Mouse (Mus musculus) embryo, embryonic 10 days (tissue): ENCODE data around the gene Timp3.

ENCODE experiments used
- DNase-seq: peaks from one replicate; pipeline ENCODE4 v3.0.0-alpha.2; 2015; ENCODE audit warnings: low spot score

Gene Timp3

DNA sequence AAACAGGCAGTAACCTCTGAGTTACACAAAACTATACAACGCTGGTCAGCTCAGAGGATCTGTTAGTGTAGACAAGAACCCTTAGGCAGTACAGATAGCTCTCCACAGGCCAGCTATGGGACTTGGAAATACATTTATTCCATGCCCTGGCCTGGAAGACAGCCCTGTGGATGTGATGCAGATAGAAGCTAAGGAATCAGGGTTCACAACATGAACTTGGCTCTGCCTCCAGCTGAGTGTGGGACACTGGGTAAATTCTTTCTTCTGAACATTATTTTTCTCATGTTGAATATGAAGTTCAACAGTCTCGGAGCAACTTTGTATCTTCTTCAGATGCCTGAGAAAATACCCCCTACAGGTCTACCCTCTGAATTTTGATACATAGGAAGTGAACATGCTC, 2.9 kb upstream of the Timp3 start:
- no peak for DNase-seq

DNA sequence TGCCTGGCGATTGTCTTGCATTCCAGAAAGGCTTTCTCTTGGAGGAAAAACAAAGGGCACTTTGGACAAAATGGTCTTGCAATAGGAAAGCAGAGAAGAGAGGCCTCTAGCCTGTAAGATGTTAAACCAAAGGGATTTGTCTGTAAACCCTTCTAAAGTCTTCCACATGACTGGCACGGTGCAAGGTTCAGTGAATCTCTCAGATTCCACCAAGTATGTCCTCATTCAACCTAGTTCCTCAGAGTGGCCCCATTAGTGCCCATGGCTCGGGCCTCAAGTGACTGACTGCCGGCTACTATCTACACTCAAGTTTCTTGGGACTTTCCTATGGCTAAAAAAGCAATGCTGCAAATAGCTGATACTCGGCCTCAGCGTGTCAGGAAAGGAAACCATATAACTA, 1.8 kb upstream of the Timp3 start:
- no peak for DNase-seq

DNA sequence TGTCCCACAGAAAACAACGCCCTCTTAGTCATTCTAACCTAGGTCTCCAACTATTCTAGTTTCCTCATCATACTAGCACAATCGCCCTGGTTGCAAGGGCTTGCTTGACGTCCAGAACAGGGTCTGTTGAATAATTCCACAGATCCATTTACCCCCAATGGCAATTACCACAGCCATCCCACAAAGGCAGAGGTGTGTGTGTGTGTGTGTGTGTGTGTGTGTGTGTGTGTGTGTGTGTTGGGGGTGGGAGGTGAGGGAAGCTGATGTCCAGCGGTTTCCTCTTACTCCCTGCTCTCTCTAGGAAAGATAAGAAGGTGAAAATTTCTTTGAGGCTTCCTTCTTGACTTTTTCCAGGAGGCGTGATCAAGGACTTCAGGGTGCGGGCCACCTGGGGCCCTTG, 377 bp upstream of the Timp3 start:
- no peak for DNase-seq

DNA sequence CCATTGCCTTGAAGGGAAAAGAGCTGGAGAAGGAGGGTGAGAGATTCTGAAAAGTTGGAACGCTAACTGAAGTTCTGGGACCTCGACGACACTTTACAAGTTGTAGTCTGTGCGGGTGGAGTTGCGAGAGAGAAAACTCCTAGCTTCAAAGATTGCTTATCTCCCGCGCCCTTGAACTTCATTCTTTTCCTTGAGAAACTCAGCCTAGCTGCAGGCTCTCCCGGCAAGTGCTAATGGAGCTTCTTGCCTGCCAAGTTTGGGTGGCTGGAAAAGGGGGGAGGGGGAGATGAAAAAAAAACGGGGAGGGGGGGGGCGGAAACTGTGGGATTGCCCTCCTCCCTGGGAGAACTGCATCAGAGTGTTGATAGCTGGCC, 932 bp downstream of the Timp3 start:
- DNase-seq = peak; percentile 30

DNA sequence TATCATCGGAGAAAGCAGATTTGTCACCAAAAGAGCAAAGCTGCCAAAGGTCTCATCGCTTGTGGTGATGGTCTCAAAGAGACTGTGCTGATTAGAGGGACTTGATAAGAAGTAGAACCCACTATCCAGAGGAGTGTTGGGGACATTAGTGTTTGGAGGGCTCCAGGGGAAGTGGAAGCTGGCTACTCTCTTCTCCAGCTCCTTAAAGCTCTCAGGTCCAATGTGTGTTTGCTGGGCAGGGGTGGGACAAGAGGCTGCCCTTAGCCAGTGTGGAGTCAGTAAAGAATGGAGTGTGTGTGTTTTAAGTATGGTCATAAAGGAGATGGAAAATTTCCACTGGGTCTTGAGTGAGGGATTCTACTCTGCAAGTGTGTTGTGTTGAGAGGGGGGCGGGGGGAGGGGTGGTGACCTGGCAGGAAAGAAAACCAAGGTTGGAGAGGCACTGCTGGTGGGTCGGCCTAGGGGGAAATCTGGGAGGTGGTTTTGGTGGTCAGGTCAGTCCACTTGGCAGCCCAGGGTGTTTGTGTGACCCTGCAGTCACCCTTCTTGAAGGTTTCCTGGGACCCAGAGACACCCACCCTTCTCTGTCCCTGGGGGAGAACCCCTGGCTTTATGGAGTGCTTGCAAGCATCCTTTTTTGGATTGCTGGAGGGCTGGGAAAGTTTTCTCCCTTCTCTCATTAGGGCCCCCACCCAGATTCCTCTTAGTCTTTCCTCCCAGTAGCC, 1.6 kb downstream of the Timp3 start:
- no peak for DNase-seq

DNA sequence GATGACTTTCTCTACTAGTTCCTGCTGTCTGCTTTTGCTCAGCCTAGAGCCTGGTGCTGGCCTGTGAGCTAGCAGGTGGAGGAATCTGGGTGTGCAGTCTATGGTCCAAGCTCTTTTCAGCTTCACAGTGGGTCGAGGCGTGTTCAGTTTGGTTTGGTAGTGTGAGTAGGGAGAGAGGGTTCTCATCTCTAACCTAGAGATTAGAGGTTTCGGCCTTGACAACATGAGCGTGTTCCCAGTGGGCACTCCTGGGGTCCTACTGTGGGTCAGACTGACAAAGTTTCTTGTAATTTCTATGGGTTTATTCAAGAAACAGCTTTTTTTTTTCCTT, 2.1 kb downstream of the Timp3 start:
- no peak for DNase-seq

DNA sequence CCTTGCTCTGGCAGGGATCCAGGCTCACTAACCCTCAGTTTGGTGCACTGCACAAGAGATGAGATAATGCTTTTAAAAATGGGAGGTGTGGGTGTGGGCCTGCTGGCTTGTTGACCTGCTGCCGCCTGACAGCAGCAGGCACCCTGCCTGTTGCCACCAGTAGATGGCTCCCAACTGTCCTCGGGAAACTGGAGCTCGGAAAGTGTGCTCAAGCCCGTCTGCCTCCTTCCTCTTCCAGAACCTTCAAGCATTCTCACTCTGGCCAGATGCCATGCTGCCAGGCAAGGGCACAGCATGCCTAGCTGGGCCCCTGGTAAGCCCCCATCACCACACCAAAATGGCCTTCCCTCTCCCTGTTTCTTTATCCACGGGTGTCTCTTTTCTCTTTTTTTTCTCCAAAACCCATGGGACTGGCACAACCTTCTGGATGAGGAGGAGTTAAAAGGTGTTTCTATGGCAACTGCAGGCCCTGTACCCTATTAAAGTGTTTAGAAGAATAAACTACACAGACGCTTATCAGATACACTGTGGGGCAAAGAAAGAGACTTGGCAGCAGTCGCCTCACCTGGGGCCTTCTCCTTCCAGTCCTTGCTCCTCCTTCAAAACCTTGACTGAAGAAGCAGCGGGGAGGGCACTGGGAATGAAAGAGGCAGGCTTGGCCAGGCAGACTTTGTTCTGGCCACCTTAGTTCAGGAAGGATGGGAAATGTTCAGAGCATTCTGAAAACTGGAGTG, 2.8 kb downstream of the Timp3 start:
- DNase-seq = peak; percentile 83

DNA sequence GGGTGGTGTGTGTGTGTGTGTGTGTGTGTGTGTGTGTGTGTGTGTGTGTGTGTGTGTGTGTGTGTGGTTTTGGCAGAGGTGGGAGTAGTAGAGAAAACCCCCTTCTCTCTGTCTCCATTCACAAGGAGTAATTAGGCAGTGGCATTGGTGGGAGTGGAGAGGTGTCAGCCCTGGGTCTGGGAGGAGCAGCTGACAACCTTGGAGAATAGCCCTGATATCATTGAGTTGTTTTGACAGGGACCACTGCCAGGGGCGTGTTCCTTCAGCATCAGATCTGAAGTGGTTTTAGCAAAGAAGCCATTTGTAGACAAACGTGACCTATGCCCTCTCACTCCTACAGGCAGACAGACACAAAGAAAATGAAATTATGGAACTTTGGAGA, 3.3 kb downstream of the Timp3 start:
- DNase-seq = no peak

DNA sequence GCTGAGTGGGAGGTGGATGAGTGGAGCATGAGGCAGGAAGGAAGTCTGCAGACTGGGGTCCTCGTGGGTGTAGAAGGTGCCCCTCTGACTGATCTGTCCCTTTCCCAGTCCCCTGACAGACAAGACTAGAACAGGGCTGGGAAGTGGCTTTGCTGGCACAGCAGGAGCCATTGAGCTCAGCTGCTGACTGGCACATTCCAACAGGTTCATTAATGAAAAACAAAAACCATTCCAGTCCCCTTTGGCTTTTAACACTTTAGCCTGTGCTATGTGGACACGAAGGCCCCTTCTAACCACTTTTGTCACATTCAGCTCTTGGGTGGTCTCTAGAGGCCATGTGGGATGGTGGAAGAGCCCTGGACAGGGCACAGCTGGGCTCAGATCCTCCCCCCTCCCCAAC, 4.4 kb downstream of the Timp3 start:
- peak; percentile 42 for DNase-seq

DNA sequence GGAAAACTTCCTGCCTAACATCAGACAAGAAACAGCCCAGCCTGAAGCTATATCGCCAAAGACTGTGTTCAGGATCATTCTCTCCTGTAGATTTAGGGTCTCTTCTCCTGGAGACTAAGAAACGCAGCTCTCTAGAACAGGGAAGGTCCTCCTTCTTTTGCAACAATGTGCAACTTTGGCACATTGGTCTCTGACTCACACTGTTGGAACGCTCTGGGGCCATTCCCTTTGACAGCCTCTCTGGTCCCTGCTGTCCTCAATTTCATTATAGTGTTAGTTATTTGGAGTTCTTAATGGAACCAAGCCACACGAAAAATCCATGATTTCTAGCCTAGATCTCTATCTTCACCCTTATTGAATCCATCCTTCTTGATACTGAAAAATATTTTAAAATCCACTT, 7.1 kb downstream of the Timp3 start:
- DNase-seq = no peak

DNA sequence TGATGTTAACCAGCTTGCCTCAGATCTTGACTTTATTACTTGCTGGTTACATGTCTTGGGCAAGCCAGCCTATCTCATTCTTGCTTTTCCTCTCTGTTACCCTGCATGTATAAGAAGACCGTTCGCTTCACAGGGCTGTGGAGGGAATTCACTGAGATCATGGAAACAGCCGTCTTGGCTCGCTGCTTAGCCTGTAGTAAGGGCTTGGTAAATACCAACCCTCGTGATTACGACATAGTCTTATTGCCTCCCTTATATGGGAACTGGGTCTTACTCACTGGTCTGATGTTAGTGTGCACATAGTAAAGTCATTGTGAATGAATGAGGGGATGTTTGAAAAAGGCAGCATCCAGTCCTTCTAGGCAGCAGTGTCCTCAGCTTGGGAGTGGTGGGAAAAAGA, 10.4 kb downstream of the Timp3 start:
- no peak for DNase-seq

DNA sequence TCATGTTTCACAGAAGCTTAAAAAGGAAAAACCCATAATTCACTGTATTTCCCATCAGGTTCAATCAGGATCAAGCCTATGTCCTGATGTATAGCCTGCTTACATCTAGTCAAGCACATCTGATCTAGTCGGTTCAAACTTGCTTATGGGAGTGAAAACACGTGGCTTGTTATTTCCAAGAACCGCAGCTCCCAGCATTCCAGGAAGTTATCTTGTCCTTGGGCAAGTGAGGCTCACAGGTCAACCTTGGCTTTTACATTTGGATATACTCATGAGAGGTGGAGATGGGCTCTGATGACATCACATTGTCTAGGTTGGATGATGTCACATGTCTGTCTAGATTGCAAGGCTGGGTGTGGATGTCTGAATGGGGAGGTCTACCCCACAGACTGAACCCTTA, 12.8 kb downstream of the Timp3 start:
- DNase-seq = no peak

DNA sequence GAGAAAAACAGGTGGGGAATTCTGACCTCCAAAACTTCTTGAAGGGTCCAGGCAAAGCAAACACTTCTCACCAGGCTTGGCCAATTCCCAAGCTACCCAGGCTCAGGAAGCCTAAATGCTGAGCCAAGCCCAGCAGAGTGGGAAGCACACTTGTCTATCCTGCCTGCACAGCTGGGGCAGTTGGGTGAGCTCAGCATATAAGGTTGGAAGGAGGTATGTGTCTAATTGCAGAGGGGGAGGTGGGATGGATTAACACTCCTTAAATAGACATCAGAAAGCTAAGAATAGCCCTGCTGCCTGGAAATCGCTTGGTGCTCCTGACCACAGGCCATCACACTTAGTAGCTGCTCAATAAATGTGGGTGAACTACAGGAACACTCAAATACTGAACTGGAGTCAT, 13.3 kb downstream of the Timp3 start:
- no peak for DNase-seq

DNA sequence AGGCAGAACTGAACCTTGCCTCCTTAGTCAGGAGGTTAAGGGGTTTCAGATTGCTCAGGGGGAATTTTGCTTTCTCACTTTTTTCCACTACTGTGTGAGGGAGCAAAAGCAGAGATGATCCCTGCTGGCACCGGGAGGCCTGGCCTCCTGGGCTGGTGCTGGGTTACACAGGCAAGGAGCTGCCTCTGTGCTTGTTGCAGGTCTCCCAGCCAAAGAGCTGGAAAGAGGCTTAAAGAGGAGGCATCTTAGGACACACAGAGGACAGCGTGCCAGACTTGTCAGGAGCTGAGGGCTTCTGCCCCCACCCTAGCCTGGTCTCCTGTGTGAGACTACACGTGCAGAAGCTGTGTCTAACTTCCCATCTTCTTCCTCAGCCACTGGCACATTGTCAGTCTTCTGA, 15.3 kb downstream of the Timp3 start:
- DNase-seq = no peak

DNA sequence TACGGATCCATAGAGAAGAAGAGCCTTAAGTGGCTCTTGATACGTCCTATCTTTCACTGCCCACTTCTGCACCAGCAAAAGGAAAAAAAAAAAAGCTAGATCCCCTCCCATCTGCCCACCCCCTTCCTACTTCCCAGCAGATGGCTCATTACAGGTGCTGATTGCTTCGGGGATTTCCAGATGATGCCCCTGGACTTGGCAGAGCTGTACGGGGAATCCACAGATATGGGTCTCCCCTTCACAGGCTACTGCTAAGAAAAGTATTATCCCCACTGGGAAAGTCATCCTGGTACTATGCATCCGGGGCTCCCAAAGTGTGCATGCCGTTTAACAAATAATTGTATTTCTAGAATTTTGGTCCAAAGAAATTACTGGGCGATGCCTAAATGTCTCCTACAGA, 17.5 kb downstream of the Timp3 start:
- DNase-seq = no peak

DNA sequence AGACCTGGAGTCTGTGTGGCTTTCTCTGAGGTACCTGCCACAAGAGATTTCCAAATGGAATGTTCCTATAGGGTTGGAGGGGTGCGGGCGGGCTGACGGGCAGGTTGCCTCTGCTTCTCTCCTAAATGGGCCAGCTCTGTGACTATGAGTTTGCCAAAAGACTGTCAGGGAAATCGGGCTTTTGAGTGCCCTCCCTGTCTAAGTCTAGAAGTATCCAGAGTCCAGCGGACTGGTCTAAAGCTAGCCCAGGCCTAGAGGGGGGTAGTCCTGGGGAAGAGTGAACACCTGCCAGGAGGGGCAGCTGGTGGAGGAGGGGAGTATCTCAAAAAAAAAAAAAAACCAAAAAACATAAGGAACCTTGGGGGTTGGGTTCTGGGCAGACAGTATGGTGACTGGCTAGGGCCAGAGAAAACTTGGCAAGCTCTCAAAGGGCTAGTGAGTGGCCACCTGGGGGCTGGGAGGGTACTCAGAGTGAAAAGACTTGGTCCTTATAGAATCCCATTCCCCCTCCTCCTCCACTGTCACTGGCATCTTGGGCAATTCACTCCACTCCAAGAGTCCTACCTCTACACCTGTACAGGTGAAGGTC, 18.5 kb downstream of the Timp3 start:
- no peak for DNase-seq

DNA sequence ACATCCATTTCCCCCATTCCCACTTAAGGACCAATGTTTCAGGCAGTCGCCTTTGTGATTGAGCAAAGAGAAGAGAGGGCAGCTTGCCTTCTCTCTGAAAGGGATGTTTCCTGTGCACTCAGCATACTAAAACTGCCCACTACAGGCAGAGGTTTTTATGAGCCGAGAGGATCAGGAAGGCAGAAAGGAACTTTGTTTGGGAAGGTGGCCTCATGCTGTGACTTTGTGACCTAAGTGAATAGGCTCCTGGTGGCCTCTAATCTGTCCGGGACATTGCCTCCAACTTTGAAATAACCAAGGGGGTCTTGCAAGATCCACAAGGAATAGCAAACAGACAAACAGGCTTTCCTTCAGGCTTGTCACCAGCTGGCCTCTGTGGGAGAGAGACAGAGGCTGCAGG, 19.4 kb downstream of the Timp3 start:
- no peak for DNase-seq

DNA sequence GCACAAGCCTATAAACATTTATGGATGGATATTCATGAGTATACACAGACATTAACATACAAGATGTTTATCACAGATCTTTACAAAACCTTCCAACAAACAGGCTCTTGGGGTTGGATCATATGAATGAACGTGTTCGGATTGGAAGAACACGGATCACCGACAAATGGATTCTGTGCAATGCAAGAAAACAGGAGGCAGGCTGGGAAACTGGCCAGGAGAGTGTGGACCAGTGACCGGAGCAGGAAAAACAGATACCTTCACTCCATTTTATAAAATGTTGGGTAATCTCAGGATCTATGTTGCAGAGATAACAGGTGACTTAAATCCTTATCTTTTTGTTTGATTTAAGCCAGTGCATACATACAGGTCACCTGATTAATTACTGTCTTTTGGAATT, 20.0 kb downstream of the Timp3 start:
- no peak for DNase-seq

DNA sequence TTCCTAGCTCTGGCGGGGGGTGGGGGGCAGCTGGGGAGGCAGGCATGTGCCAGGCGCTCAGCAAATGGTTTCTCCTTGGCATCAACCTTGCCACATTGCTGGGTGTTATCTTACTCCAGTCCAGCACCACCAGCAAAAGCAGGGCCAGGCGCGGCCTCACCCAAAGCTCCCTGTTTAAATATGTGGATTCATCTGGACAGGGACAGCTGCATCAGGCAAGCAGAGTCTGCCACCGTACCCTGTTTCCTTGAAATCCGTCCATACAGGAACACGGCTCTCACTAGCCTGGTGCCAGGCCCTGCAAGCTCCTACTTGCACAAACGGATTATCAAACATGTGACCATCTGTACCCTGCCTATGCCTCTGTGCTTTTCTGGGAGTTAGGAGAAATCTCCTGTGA, 21.0 kb downstream of the Timp3 start:
- no peak for DNase-seq

DNA sequence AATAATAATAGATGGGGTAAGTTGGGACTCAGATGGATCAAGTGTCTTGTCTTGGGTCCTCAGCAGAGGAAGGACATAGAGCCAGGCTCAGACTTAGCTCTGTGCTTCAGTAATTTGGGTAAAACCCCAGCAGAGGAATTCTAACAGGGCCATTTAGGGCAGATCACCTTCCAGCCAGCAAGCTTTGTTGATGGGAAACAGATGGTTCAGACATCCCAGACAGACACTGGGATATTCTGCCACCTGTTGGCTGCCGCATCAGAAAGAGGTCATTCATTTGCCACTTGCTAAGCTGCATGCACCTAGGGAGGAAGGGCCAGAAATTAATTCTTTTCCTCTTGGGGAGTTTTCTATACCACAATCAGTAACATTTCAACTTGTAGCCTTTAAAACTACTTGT, 21.8 kb downstream of the Timp3 start:
- peak; percentile 62 for DNase-seq

DNA sequence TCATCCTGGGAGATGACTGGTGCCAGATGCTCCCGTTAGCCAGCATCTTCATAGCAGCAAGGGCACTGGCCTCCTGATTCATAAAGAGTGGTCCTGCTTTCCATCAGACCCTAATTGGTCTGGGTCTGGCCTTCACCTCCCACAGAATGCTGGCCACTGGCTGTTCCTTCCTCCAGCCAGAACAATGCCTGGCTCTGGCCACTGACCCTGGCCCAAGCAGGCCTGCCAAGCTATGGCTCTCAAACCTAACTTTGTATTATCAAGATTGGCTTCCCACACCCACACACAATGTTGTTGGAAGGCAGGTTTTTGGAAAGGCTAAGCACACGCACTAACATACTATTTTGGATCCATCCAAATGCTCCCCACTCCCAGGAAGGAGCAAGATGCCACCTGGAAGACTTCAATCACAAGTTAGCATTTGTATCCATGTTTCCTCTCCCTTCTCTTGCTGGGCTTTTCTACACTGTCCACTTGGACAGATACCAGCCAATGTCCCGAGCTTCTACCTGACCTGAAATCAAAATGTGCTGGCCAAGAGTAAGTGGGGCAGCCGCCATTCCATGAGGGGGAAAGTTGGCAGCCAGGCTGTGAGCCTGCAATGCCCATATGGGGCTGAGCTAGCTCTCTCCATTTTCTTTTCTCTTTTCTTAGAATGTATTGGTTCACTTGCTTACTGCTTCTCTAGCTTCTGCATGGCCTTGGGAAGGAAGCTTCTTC, 23.3 kb downstream of the Timp3 start:
- no peak for DNase-seq

DNA sequence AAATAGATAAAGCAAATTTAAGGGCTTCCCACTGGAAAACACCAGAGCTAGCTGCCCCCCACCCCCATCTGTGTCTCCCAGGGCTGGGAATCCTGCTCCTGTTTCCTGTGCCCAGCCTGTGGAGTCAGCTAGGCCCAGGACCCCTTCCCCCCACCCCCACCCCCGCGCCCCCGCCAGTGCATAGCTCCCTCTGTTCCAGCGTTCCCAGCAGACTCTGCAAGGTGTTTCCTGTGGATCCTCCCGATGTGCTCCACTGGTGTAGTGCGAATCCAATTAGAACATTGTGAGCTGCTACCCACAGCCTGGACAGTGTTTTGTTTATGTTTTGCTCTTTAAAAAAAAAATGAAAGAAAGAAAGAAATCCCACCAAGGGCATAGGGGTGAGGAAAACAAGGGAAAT, 25.1 kb downstream of the Timp3 start:
- DNase-seq = no peak

DNA sequence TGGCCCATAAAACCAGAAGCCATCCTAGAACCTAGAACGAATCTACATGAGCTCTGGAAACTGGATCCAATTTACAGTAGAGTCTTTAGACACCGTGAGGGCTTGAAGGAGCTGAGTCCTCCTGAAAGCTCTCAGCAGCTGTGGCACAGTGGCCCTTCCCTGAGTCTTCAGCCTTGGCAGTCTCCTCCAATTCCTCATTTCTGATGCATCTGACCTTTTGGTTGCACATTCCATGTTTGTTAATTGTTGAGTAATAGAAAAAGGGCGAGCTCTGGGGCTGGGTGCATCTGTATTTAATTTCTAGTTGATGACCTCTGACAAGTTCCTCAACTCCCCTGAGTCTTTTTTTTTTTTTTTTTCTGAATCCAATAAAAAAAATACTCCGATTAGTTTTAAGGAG, 28.0 kb downstream of the Timp3 start:
- DNase-seq = no peak
